Mouse (Mus musculus) small intestine, adult 2 months (tissue): ENCODE measurements around the gene BC051142.

ENCODE experiments used
- CTCF ChIP-seq: fragments of 200-500 bp; IDR thresholded peaks from 2 replicates; pipeline ENCODE4 v1.5.1; 2012; ENCODE audit warnings: low read depth, mild to moderate bottlenecking, control low read depth, inconsistent platforms, low read length, moderate library complexity, mixed read lengths; ENCODE audit not compliant: insufficient replicate concordance, insufficient read length; ENCODE audit errors: extremely low read depth
- POLR2A ChIP-seq: fragments of 200-500 bp; IDR thresholded peaks from 2 replicates; pipeline ENCODE4 v1.6.1; 2012; ENCODE audit warnings: low read depth, mild to moderate bottlenecking, control low read depth, inconsistent platforms, low read length, moderate library complexity

DNA sequence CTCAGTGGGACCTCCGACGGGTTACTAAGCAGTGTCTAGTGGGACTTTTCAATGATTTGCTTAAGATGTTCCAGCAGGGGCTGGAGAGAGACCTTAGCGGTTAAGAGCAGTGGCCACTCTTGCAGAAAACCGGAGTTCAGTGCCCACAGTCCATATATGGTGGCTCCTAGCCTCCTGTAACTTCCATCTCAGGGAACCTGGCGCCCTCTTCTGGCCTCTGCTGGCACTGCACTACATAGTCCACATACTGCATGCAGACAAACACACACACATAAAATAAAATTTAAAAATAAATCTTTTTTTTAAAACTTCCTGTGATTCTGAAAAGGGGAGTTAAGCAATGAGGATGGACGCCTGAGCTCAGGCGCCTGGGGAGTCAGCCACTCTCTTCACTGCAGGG lies 15.4 kb upstream of the BC051142 start:
- TF ChIP-seq CTCF: peak; percentile 64; the same call in 1 of the 2 replicates
- TF ChIP-seq POLR2A: no peak
